Mouse (Mus musculus): Measurements from ENCODE around the gene Gm4788. TPM values are rescaled to one million over a fixed set of nuclear protein-coding genes. Genes with fewer than 3 reads are reported as not detected.
"Not testable (repeated sequence)": the region's sequence is repeated elsewhere in the genome, so short reads cannot be mapped to it uniquely, and the experiment has no call there.

The Gm4788 gene
- polyA plus RNA-seq (2015; fragmentation: Nextera tagmentation; extraction: Ambion mirVana) = not detected in 2 replicates

DNA sequence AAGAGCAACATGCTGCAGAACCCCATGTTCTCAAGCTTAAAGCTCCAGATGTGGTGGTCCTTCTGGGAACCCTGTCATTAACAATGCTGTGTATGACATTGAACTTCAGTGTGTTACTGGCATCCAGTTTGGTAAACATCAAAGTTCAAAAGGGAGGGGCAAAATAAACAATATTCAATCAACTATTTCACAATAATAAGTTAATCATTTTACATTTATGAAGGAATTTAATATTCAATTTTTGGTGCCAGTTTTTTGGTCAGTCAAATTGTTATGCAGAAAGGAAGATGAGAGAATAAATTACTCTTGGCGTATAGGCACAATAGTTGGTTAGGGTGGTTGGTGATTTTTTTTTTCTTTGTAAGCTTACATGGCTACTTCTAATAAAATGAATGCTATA, at the start of gene Gm4788:
TSS of gene Gm4788 (minus strand) at position 101 of the 400 bp plus-strand sequence.
- no peak within 1 kb of the TSS for H3K4me3 ChIP-seq (replicated peaks; ENCODE audit: low read depth, low read length)
- no peak for TF ChIP-seq CTCF (IDR thresholded peaks at IDR 0.05; ENCODE audit: low read depth)
- no peak within 1 kb of the TSS for H3K4me2 ChIP-seq (ENCODE audit: low read length)
- 87% methylated on average over 1 of the region's 1 CpGs for WGBS
- no peaks in the 10 kb centered on the region for H3K36me3 ChIP-seq (ENCODE audit: insufficient read depth, low read length)
- H3K27me3 ChIP-seq (ENCODE audit: insufficient read depth, low read length) = no peaks in the 10 kb centered on the region
- H3K9me3 ChIP-seq (replicated peaks; ENCODE audit: low read length) = no peaks in the 10 kb centered on the region
- no peaks in the 10 kb centered on the region for H3K4me1 ChIP-seq (replicated peaks; ENCODE audit: insufficient read depth, low read length)
- DNase-seq (ENCODE audit: low spot score) (no peak), ATAC-seq (replicated peaks; ENCODE audit: low FRiP score, low read depth) (no peak)
- no peak within 1 kb of the TSS for H3K27ac ChIP-seq
- no peak within 1 kb of the TSS for H3K9ac ChIP-seq (ENCODE audit: low read depth, low read length)

DNA sequence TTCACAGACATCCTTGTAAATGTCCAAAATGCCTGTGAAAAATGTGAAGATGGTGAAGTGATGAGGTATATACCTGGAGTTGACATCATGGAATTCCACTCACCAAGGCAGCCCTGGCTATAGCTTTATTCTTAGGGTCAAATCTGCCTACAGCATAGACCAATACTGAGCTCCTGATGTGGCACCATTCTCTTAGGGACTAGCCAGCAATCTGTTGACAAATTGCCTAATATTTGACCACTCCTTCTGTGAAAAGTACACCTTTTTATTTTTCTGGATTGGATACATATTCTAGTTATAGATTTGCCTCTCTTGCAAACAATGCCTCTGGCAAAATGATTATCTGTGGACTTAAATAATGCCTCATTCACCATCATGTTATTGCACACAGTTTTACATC, 27.6 kb upstream of the Gm4788 start:
- H3K27me3 ChIP-seq (ENCODE audit: insufficient read depth, low read length) = no peaks in the 10 kb centered on the region
- H3K4me1 ChIP-seq (replicated peaks; ENCODE audit: insufficient read depth, low read length) = no peaks in the 10 kb centered on the region
- H3K4me2 ChIP-seq (ENCODE audit: low read length) = no peak overlapping the region
- no peaks in the 10 kb centered on the region for H3K36me3 ChIP-seq (ENCODE audit: insufficient read depth, low read length)
- TF ChIP-seq CTCF (IDR thresholded peaks at IDR 0.05; ENCODE audit: low read depth) = no peak
- H3K4me3 ChIP-seq (replicated peaks; ENCODE audit: low read depth, low read length) = no peak overlapping the region
- no peak for DNase-seq (ENCODE audit: low spot score)
- H3K27ac ChIP-seq = no peak overlapping the region
- no peak overlapping the region for H3K9ac ChIP-seq (ENCODE audit: low read depth, low read length)
- H3K9me3 ChIP-seq (replicated peaks; ENCODE audit: low read length) = no peaks in the 10 kb centered on the region
- no peak for ATAC-seq (replicated peaks; ENCODE audit: low FRiP score, low read depth)

DNA sequence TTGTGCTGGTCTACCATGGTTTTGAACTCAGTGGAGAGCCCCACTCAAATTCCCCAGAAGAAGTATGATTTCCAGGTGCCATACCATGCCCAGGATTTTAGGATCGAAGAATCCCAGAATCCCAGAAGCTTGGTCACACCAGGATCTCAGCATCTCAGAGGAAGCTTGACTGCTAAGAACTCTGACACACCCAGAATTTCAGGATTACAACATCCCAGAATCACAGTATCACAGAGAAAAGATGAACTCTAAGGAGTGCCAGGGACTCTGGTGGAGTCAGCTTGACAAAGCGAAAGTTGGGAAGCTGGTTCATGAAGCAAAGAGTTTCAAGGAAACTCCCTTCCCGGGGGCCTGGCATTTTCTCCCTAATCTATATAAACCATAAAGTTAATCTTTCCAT, 11.1 kb downstream of the Gm4788 start:
- WGBS = 91% methylated on average over 3 of the region's 3 CpGs
- not testable (repeated sequence) for H3K4me2 ChIP-seq (ENCODE audit: low read length); H3K36me3 ChIP-seq (ENCODE audit: insufficient read depth, low read length); H3K4me3 ChIP-seq (replicated peaks; ENCODE audit: low read depth, low read length); H3K27ac ChIP-seq; ATAC-seq (replicated peaks; ENCODE audit: low FRiP score, low read depth); H3K27me3 ChIP-seq (ENCODE audit: insufficient read depth, low read length); DNase-seq (ENCODE audit: low spot score); H3K4me1 ChIP-seq (replicated peaks; ENCODE audit: insufficient read depth, low read length); H3K9me3 ChIP-seq (replicated peaks; ENCODE audit: low read length); H3K9ac ChIP-seq (ENCODE audit: low read depth, low read length)

DNA sequence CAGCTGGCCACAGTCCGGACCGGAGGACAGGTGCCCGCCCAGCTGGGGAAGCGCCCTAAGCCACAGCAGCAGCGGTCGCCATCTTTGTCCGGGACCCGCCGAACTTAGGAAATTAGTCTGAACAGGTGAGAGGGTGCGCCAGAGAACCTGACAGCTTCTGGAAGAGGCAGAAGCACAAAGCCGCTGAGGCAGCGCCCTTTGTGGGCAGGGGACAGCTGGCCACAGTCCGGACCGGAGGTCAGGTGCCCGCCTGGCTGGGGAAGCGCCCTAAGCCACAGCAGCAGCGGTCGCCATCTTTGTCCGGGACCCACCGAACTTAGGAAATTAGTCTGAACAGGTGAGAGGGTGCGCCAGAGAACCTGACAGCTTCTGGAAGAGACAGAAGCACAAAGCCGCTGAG, 64.4 kb downstream of the Gm4788 start:
- not testable (repeated sequence) for H3K4me3 ChIP-seq (replicated peaks; ENCODE audit: low read depth, low read length); DNase-seq (ENCODE audit: low spot score); H3K9ac ChIP-seq (ENCODE audit: low read depth, low read length); H3K27ac ChIP-seq; H3K36me3 ChIP-seq (ENCODE audit: insufficient read depth, low read length); H3K4me1 ChIP-seq (replicated peaks; ENCODE audit: insufficient read depth, low read length); H3K9me3 ChIP-seq (replicated peaks; ENCODE audit: low read length); ATAC-seq (replicated peaks; ENCODE audit: low FRiP score, low read depth); H3K27me3 ChIP-seq (ENCODE audit: insufficient read depth, low read length); H3K4me2 ChIP-seq (ENCODE audit: low read length)
- WGBS = 94% methylated on average over 8 of the region's 22 CpGs

DNA sequence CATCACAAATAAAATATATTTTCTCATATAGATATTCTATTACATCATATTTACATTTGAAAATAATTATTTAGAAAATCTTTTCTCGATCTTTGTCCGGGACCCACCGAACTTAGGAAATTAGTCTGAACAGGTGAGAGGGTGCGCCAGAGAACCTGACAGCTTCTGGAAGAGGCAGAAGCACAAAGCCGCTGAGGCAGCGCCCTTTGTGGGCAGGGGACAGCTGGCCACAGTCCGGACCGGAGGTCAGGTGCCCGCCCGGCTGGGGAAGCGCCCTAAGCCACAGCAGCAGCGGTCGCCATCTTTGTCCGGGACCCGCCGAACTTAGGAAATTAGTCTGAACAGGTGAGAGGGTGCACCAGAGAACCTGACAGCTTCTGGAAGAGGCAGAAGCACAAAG, 64.8 kb downstream of the Gm4788 start:
- H3K27me3 ChIP-seq (ENCODE audit: insufficient read depth, low read length); H3K9ac ChIP-seq (ENCODE audit: low read depth, low read length); H3K9me3 ChIP-seq (replicated peaks; ENCODE audit: low read length); H3K4me2 ChIP-seq (ENCODE audit: low read length); H3K27ac ChIP-seq; H3K36me3 ChIP-seq (ENCODE audit: insufficient read depth, low read length); ATAC-seq (replicated peaks; ENCODE audit: low FRiP score, low read depth); H3K4me1 ChIP-seq (replicated peaks; ENCODE audit: insufficient read depth, low read length); H3K4me3 ChIP-seq (replicated peaks; ENCODE audit: low read depth, low read length); DNase-seq (ENCODE audit: low spot score): not testable (repeated sequence)
- over 99% methylated on average over 6 of the region's 16 CpGs for WGBS

DNA sequence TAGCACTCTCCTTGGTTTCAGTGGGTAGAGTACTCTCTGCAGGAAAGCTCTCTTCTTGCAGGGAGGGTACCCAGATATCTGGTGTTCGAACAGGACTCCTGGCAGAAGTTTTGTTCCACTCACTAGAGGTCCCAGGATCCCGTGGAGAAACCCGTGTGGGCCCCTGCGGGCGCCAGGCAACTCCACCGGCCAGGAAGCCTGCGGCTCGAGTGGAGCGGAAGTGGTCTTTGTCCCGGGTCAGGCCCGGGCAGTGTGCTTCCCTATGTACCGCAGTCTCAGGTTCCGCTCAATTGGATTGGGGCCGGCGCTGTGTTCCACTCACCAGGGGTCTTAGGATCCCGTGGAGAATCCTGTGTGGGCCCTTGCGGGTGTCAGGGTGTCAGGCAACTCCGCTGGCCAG, 131.1 kb downstream of the Gm4788 start:
- not testable (repeated sequence) for H3K4me1 ChIP-seq (replicated peaks; ENCODE audit: insufficient read depth, low read length); H3K9ac ChIP-seq (ENCODE audit: low read depth, low read length); DNase-seq (ENCODE audit: low spot score); H3K4me2 ChIP-seq (ENCODE audit: low read length); H3K27ac ChIP-seq; ATAC-seq (replicated peaks; ENCODE audit: low FRiP score, low read depth); H3K9me3 ChIP-seq (replicated peaks; ENCODE audit: low read length); H3K27me3 ChIP-seq (ENCODE audit: insufficient read depth, low read length); H3K36me3 ChIP-seq (ENCODE audit: insufficient read depth, low read length); H3K4me3 ChIP-seq (replicated peaks; ENCODE audit: low read depth, low read length)
- 90% methylated on average over 18 of the region's 18 CpGs for WGBS

Other genes starting within 250 kb of the Gm4788 start
- not detected in 2 replicates for gene Cfhr1, start 221.0 kb downstream of the Gm4788 start, polyA plus RNA-seq (2015; fragmentation: Nextera tagmentation; extraction: Ambion mirVana)
- gene Cfhr2, start 77.5 kb upstream of the Gm4788 start, polyA plus RNA-seq (2015; fragmentation: Nextera tagmentation; extraction: Ambion mirVana) = 0.29 and 0.31 TPM in 2 replicates

All from kidney, postnatal 0 days (tissue).